Mouse (Mus musculus): Measurements from ENCODE around the gene Armc12. TPM values are rescaled to one million over a fixed set of nuclear protein-coding genes. Genes with fewer than 3 reads are reported as not detected.
A peak's percentile ranks its signal among the peaks of the same experiment; 100 is the strongest.

Armc12 gene
- total RNA-seq, 1 experiment from 2014 or later = 2.2 TPM

DNA sequence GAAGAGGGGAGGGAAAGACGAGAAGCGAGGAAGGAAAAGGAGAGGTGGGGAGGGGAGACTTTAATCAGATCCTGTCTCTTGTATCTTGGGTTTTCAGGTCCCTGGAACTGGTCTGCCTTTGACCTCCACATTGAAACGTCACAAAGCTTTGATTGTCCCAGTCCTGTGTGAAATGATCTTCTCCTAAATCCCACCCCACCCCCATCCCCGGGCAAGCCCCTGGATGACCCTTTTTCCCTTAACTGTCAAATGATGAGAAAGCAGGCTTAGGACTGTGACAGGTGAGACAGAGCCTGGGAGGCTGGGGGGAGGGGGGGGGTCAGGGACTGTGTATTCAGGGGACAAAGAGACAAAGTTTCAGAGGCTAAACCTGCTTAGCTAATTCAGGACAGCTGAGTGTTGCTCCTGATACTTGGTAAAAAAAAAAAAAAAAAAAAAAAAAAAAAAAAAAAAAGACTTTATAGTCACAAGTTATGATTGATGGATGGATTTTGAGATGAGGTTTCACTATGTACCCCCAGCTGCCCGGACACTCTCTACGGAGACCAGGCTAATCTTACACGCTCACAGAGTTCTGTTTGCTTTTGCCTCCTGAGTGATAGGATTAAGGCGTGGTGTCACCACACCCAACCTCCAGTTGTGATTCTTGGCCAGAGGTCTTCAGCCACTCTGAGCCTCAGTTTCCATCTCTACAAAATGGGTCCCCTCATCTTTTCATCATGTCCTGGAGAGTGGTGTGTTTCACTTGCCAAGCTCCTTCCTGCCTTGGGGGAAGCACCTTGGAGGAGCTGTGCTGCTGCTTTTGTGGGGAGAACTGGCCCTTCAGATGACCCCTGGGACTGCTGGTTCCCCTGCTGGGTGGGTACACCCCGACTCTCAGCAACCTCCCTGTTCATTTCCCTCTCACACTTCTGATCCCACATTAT is 18.7 kb upstream of the Armc12 start:
- no peak for ATAC-seq (replicated peaks; ENCODE audit: insufficient number of reproducible peaks, low FRiP score, low TSS enrichment, poor library complexity, severe bottlenecking)

DNA sequence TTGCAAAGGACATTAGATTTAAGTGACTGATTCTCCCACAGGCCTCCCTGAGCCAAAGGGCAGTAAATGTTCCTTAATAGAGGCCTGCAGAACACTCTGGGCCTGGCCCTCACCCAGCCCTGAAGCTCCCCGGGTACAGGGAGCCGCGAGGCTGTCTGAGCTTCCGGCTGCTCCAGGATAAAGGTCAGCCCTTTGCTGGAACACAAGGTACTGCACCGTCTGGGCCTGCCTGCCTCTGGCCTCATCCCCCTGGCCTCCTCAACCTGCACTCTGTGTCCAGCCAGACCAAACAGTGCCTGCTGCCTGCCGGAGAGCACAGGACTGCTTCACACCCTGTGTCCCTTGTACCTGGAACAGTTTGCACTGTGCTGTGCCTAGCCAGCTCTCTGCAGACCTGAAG is 17.9 kb upstream of the Armc12 start:
- ATAC-seq (replicated peaks; ENCODE audit: insufficient number of reproducible peaks, low FRiP score, low TSS enrichment, poor library complexity, severe bottlenecking) = no peak

DNA sequence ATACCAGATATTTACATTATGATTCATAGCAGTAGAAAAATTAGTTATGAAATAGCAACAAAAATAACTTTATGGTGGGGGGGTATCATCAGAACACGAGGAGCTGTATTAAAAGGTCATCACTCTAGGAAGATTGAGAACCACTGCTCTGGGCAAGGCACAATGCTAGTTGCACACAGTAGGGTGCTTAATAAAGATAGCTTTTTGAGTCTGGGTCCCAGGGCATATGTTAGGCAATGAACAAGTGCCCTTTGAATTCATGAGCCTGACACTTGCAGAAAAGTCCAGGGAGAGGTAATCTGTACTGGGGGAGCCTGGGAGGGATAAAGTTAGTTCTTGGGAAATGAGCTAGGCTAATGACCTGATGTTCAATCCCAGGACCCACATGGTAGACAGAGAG is 17.3 kb upstream of the Armc12 start:
- ATAC-seq (replicated peaks; ENCODE audit: insufficient number of reproducible peaks, low FRiP score, low TSS enrichment, poor library complexity, severe bottlenecking) = no peak

DNA sequence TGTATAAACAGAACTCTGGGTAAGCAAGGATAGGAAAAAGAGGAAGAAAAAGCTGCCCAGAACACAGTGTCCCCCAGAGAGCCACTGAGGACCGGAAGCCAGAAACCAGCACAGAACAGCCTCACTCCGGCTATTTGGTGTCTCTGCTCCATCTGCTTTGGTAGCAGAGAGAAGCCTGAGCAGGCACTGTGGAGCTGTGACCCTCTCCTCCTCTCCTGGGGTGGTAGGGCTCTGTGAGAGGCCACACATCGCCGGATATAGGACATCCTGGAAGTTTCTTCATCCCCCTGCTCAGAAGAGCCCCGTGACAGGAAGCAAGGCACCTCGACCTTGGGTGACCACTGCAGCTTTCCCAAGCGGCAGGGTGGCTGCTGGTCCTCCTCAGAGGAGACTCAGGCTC is 16.8 kb upstream of the Armc12 start:
- 0 out of 2 replicates have a peak, but pooled peaks have one; percentile 6 for ATAC-seq (replicated peaks; ENCODE audit: insufficient number of reproducible peaks, low FRiP score, low TSS enrichment, poor library complexity, severe bottlenecking)

DNA sequence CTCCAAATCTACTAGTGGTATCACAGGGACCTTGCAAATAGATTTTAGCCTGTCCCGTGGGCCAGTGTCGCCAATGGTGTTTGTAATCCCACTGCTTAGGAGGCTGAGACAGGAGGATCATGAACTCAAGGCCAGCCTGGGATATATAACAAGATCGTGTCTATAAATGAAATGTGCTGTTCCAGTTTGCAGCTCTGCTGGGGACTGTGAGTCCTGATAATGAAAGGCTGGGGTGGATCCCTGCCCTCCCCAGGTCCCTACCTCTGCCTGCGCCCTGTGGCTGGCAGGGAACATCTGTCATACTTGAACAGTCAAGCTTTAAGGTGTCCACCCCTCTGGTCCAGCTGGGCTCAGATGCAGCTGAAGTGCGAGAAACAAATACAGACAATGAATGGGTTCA is 16.1 kb upstream of the Armc12 start:
- ATAC-seq (replicated peaks; ENCODE audit: insufficient number of reproducible peaks, low FRiP score, low TSS enrichment, poor library complexity, severe bottlenecking) = no peak

DNA sequence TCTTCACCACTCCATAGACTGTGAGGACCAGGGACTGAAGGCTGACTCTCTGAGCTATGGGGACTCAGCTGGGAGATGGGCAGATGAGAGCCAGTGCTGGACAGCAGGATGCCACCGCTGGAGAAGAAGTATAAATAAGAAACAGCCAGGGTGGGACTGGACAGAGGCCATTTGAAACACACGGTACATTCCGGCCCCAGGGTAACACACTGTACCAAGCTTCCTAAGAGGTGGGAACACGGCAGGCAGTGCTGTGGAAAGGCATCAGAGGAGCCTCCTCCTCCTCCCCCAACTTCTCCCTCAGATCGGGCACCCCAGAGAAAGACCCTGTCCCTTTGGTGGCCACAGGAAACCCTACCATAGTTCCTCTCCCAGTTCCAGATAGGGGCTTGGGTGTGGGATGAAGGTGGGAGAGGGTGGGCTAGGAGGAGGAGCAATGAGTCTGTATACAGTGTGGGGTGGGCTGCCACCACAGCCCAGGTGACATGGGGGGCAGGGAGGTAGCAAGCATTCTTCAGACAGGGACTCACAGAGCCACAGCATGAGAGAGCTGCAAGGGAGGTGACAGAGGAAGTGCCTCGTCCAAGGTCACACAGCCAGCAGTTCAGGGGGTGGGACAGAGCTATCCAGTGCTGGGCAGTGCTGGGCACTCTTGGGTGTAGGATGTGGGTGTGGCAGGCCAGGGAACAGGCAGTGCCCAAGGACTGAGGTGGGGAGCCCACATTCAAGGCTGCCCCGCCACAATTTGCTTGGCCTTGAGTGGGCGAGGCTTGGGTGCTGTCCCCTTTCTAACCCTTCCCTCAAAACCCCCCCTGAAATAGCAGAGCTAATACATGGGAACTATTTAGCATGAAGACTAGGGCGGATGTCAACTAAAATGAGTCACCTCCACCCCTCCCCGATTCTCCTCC is 14.9 kb upstream of the Armc12 start:
- ATAC-seq (replicated peaks; ENCODE audit: insufficient number of reproducible peaks, low FRiP score, low TSS enrichment, poor library complexity, severe bottlenecking) = peak; percentile 58

DNA sequence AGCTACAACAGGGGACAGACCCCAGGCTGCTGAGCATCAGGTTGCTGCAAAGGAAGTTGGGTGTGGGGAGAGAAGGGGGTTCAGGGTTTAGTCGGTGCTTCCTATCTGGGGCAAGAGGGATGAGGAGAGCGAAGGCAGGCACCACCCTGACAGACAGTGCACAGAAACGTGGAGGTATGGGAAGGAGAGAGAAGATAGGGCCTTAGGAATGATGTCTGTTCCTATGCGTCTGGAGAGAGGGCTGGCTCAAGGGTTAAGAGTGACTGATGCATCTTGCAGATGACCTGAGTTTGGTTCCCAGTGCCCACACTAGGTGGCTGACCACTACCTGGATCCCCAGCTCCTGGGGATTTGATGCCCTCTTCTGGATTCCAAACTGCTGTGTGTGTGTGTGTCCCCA is 13.7 kb upstream of the Armc12 start:
- ATAC-seq (replicated peaks; ENCODE audit: insufficient number of reproducible peaks, low FRiP score, low TSS enrichment, poor library complexity, severe bottlenecking) = no peak

DNA sequence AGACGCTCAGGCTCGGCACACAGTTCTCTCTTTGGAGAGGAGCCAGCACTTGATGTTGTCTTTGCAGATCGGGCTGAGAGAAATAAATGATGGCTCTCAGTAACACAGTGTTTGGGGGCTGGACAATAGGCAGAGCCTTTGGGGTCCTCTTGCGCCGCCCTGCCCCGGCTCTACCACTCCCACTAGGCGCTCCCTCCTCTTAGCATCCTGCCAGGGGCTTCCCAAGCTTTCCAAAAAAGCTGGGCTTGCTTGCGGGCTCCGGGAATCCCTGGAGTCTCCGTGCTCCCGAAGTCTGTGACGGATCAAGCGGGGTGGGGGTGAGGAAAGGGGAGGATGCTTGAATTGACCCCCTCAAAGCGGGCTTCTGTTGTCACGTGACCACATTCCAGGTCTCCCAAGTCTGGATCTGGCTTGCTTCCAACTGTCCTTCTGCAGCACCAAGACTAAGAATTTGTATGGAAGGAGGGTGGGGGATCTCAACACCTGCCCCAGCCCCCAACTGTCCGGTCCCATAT is 13.1 kb upstream of the Armc12 start, which contains the start of gene Fkbp5:
TSS of gene Fkbp5 (minus strand) at position 87 of the 515 bp plus-strand sequence.
- ATAC-seq (replicated peaks; ENCODE audit: insufficient number of reproducible peaks, low FRiP score, low TSS enrichment, poor library complexity, severe bottlenecking) = no peak

DNA sequence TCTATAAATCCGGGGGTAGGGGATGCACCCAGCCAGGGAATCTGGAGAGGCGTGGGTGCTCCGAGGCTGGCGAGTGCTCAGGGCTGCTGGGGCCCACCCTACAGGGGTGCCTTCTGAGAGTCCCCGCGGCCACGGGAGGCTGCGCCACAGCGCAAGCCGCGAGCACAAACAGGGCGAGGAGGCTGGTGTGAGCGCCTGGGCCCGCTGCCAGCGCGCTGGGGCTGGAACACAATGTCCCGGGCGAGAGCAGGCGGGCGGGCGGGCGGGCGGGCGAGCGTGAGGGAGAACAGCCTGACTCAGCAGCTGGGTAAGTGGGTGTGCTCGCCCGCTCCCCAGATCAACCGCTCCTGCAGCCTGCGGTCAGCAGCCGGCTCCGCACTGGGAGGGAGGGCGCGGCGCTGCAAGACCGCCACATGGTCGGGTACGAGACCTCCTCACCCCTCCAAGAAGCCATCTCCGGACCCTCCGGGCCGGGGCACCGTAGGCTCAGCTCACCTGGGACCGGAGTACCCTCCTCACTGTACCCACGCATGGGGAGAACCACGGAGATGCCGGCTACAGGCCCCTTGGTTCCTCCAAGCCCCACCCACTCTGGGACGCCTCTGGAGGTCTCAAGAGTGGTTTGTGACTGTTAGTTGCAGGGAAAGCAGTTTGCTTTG is 12.5 kb upstream of the Armc12 start:
- ATAC-seq (replicated peaks; ENCODE audit: insufficient number of reproducible peaks, low FRiP score, low TSS enrichment, poor library complexity, severe bottlenecking) = no peak

DNA sequence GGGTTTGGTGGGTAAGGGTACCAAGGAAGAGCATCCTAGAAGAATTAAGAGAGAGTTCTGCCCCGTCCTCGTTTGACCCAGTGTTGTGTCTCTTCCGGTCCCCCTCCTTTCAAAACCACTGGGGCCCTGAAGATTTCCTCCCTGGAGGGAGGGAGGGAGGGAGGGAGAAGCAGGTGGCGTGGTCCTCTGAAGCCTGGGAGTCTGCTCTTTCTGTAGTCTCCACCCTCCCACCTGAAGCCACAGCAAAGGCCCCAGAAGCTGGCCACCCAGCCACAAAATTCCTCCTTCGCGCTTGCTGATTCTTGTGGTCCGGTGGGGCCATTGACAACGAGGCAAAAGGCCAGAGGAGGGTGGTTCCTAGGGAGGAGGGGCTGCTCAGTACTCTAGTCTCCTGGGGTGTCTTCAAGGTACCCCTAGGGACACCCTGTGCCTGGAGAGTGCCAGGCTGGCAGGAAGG is 12.0 kb upstream of the Armc12 start:
- ATAC-seq (replicated peaks; ENCODE audit: insufficient number of reproducible peaks, low FRiP score, low TSS enrichment, poor library complexity, severe bottlenecking) = no peak

DNA sequence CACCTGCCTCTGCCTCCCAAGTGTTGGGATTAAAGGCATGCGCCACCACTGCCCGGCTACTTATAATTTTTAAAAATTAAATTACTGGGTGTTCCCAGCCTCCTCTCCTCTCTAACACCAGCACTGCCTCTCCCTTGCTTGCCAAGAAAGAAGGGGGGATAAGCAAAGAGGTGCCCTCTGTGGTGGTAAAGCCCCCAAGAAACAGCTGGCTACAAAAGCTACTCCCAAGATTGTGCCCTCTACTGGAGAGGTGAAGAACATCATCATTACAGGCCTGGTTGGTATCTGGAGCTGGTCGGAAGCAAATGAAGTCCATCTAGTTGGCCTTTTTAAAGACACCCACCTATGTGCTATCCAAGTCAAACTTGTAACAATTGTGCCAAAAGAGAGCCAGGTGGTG is 10.8 kb upstream of the Armc12 start:
- ATAC-seq (replicated peaks; ENCODE audit: insufficient number of reproducible peaks, low FRiP score, low TSS enrichment, poor library complexity, severe bottlenecking) = no peak

DNA sequence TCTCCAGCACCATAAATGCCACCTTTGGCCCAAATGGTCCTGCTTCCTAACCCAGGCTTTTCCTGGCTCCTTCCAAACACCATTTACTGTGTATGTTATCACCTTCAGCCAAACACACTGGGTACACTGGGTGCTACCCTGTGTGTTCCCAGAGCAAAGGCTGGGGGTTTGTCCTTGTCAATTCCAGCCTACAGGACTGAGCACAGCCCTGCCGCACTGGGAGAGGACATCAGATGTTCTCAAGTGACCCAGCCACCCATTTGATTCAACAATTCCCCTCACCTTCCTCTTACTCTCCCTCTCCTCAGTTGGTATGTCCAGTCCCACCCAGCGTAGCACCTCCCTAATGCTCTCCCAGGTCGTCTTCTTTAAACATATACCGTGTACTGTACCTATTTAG is 10.0 kb upstream of the Armc12 start:
- no peak for ATAC-seq (replicated peaks; ENCODE audit: insufficient number of reproducible peaks, low FRiP score, low TSS enrichment, poor library complexity, severe bottlenecking)

DNA sequence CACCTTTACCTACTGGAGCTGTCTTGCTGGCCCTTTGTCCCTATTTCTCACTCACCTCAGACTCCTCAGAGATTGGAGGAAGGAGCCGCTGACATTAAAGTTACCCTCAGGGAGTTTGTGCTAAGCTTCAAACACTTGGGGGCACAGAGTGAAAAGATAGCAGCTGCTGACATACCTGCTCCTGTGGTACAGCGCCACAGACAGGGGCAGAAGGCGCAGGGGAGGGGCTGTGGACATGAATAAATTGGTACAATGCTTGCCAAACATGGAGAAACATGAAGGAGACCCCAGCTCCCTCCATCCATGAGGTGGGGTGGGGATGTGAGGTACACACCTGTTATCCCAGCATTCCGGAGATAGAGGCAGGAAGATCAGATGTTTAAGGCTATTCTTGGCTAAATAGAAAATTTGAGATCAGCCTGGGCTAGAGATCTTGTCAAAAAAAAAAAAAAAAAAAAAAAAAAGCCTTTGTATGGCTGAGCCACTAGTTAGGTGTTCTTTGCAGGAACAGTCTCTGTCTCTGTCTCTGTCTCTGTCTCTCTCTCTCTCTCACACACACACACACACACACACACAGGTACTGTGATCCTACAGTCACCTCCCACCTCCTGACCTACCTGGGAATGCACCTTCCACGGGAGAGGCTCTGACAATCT is 9.4 kb upstream of the Armc12 start:
- ATAC-seq (replicated peaks; ENCODE audit: insufficient number of reproducible peaks, low FRiP score, low TSS enrichment, poor library complexity, severe bottlenecking) = no peak

DNA sequence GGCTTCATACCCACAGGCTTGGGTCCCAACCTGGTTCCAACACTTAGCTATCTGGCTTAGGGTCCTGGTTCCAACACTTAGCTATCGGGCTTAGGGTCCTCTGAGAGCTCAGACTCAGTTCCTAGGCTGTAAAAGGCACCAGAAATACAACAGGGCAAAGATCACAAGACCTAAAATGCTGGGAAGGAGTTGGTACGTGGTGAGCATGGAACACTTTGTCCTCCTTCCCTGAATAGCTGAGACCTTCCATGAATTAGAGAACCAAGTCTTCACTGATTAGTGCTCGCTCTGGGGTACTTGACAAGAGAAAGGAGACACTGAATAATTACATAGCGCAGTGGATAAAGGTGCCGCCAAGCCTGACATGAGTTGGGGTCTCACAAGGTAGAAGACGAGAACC is 8.7 kb upstream of the Armc12 start:
- no peak for ATAC-seq (replicated peaks; ENCODE audit: insufficient number of reproducible peaks, low FRiP score, low TSS enrichment, poor library complexity, severe bottlenecking)

DNA sequence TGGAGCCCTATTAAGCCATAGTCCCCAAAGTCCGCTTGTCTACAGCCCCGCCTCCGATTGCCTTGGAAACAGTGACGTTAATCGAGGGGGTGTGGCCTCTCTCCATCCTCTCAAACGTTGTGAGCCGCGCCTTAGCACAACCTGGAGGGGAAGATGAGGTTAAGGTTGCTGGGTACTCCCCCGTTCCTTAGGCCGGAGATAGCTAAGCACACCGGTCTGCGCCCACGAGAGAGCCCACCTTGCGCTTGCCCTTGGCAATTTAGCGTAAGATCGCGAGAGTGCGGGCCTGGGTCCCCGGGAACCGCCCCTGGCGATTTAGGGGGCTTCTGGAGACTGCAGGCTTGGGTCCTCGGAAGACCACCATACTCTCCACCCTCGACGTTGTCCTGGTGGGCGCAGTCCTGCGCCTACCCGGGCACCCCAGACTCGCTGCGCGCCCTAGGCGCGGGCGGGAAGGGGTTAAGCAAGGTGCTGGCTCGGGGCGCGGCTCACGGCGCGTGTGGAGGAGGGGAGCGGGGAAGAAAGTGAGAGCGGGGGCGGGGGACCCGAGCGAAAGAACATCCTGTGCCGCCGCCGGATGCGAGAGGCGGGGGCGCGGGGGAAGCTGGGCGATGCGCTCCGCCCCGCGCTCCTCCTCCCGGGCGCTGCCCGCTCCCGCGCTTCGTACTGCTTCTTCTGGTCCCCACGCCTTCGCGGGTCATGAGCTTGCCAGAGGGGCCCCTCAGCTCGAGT is 7.8 kb upstream of the Armc12 start:
- ATAC-seq (replicated peaks; ENCODE audit: insufficient number of reproducible peaks, low FRiP score, low TSS enrichment, poor library complexity, severe bottlenecking) = peak; percentile 72

DNA sequence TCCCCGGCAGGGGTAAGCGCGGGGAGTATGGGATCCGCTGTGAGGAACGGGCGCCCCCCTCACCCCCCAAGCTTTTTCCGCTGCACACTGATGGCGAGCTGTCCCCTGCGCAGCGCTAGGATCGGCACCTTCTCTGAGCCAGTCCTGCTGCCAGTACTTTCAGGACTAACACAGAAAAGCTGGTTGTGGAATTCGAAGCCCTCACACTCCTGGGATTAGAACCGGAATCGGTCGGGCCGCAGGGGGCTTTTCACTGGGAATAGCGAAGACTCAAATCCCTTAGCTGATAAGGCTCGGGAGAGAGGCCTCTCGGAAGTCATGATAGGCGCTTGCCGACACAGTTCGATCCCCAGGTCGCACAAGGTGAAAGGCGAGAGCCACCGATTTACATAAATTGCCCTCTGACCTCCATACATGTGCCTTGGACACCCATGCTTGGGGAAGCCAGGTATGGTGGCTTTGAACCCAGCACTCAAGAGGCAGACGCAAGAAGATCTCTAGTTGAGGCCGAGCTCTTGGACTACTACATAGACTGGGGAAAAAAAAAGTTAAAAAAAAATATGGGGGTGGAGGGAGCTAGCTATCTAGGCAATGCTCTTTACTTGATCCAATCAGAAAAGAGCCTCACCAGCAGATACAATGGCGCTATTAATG is 7.1 kb upstream of the Armc12 start:
- no peak for ATAC-seq (replicated peaks; ENCODE audit: insufficient number of reproducible peaks, low FRiP score, low TSS enrichment, poor library complexity, severe bottlenecking)

DNA sequence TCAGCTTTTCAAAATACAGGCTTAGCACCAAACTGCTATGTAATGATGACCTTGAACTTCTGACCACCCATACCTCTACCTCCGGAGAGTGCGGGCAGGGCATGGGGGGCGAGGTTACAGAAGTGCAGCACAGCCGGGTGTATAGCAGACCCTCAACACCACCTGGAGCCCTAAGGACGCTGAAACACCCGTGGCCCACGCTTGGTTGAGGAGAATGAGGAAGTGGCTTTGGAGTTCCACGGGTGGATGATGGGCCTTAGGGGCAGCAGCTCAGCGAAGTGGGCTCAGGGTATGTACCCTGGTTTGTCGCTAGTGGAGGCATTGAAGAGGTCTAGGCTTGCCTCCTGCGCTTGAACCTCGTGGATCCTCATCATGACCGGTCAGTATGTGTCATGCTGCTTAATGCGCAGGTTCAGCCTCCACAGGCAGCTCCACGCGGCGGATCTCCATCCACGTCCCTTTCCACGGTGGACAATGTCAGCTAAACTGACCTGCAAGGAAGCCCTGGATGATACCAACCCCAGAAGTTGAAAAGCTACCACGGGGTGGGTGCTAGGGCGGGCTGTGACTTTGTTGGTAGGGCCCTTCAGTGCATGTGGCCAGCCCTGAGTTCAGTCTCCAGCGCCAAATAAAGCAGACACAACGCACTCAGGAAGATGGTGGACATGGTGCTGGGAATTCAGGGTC is 6.5 kb upstream of the Armc12 start:
- no peak for ATAC-seq (replicated peaks; ENCODE audit: insufficient number of reproducible peaks, low FRiP score, low TSS enrichment, poor library complexity, severe bottlenecking)

Measured in monocyte, adult 5-6 weeks (primary cell).